Comparison of ENCODE assay signal across 9 mouse cellular contexts in the genomic region with DNA sequence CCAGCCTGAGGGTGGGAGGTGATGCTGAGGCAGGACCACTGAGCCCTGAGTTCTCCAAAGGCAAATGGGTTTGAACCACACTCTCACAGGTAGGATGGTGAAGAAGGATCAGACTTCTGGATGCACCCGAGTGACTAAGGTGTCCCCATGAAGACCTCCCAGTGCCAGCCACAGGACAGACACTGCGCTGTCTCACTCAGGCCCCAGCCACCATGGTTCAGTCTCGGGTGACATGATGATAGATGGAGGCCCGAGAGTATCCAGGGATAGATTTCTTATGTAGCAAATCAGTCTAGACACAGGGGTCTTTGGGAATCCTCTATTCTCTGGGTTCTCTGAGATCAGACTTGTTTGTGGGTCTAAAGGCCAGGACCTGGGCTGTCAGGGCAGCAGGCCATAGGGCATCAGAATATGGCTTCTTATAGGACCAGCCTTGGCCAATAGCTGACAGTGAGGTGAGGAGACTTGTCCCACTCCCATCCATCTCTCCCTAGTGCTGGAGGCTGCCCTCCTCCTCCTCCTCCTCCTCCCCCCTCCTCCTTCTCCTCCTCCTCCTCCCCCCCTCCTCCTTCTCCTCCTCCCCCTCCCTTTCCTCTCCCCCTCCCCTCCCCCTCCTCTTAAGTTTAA. TPM values are rescaled to one million over a fixed set of nuclear protein-coding genes. Genes with fewer than 3 reads are reported as not detected.
DNase-seq lines count a peak whose midpoint lies in the region; ATAC-seq and TF ChIP-seq lines count a peak whose summit lies in the region.
"Had no signal": no experiment of that assay in that cellular context is flagged by ENCODE, and none has a peak within 500 bp of the region (broad histone marks: within the 10 kb centered on the region; RNA-seq: fewer than 3 reads in every experiment).

No protein-coding gene starts in this region.

- H3K27me3 ChIP-seq in heart, postnatal 0 days (ENCODE audit: control insufficient read depth, insufficient read depth, low read length): no peaks in the 10 kb centered on the region
- no peaks in the 10 kb centered on the region for H3K27me3 ChIP-seq in forebrain, embryonic 14.5 days (replicated peaks; ENCODE audit: control insufficient read depth, insufficient read depth, low read length)
- H3K27me3 ChIP-seq in midbrain, embryonic 11.5 days (ENCODE audit: control insufficient read depth, insufficient read depth, low read length): no peaks in the 10 kb centered on the region

- no peak overlapping the region for H3K4me2 ChIP-seq in heart, postnatal 0 days (ENCODE audit: low read depth, low read length)
- H3K4me2 ChIP-seq in forebrain, embryonic 14.5 days (ENCODE audit: low read length): peak overlapping the region; percentile 25; the same call in 1 of the 2 replicates
- H3K4me2 ChIP-seq in midbrain, embryonic 11.5 days: peak overlapping the region; percentile 30; the same call in 1 of the 2 replicates

- no peak overlapping the region for H3K9ac ChIP-seq in heart, postnatal 0 days (replicated peaks; ENCODE audit: low read depth, low read length)
- H3K9ac ChIP-seq in forebrain, embryonic 14.5 days (ENCODE audit: low read length): peak overlapping the region; percentile 40; the same call in 1 of the 2 replicates
- peak overlapping the region; percentile 17; the same call in 1 of the 2 replicates for H3K9ac ChIP-seq in midbrain, embryonic 11.5 days (ENCODE audit: low read length)

- no peak for TF ChIP-seq CTCF in heart, postnatal 0 days (IDR thresholded peaks at IDR 0.05; ENCODE audit: low read depth)

- ATAC-seq in heart, postnatal 0 days (ENCODE audit: insufficient read depth, low read depth): no peak
- ATAC-seq in forebrain, embryonic 14.5 days: peak; percentile 19
- ATAC-seq in midbrain, embryonic 11.5 days (ENCODE audit: low FRiP score): peak; percentile 60
- no peak for ATAC-seq in activated CD4-positive, CD25-positive, alpha-beta regulatory T cell, adult 4 months
- no peak for ATAC-seq in megakaryocyte progenitor cell, adult 5-6 weeks (replicated peaks; ENCODE audit: poor library complexity)
- ATAC-seq: CD4-positive, CD25-positive, alpha-beta regulatory T cell, adult 4 months had no signal

- peak overlapping the region; percentile 36 for H3K27ac ChIP-seq in heart, postnatal 0 days (ENCODE audit: low read depth)
- peak overlapping the region; percentile 76 for H3K27ac ChIP-seq in brown adipose tissue, adult 24 weeks (replicated peaks; ENCODE audit: low read depth, low read length)
- peak overlapping the region; percentile 93 for H3K27ac ChIP-seq in forebrain, embryonic 14.5 days (ENCODE audit: low read depth, low read length)
- peak overlapping the region; percentile 74 for H3K27ac ChIP-seq in midbrain, embryonic 11.5 days (ENCODE audit: low read depth, low read length)

- no peak for DNase-seq in heart, postnatal 0 days (ENCODE audit: low spot score)
- DNase-seq in heart, adult 11 months: no peak
- DNase-seq in forebrain, embryonic 14.5 days (ENCODE audit: low spot score): no peak
- DNase-seq in midbrain, embryonic 11.5 days (ENCODE audit: low spot score, missing footprints): no peak
- no peak for DNase-seq in ovary, postnatal 36 days (ENCODE audit: low spot score)

- no peaks in the 10 kb centered on the region for H3K9me3 ChIP-seq in heart, postnatal 0 days (replicated peaks; ENCODE audit: control insufficient read depth, low read length)
- H3K9me3 ChIP-seq in forebrain, embryonic 14.5 days (replicated peaks; ENCODE audit: control insufficient read depth, low read length): no peaks in the 10 kb centered on the region
- no peaks in the 10 kb centered on the region for H3K9me3 ChIP-seq in midbrain, embryonic 11.5 days (ENCODE audit: control insufficient read depth, low read length)

- TF ChIP-seq EP300 in heart, postnatal 0 days (IDR thresholded peaks at IDR 0.05; ENCODE audit: low read depth): no peak

- 67% methylated on average over 4 of the region's 4 CpGs for WGBS in heart, postnatal 0 days
- 61% methylated on average over 4 of the region's 4 CpGs for WGBS in forebrain, embryonic 14.5 days
- 60% methylated on average over 4 of the region's 4 CpGs for WGBS in midbrain, embryonic 11.5 days

- no peaks in the 10 kb centered on the region; the same call in 1 of the 2 replicates for H3K4me1 ChIP-seq in heart, postnatal 0 days (ENCODE audit: control insufficient read depth, insufficient read depth)
- peaks cover 45% of the 10 kb centered on the region for H3K4me1 ChIP-seq in brown adipose tissue, adult 24 weeks (ENCODE audit: control insufficient read depth, insufficient read depth, insufficient read length, low read length)
- H3K4me1 ChIP-seq in forebrain, embryonic 14.5 days (ENCODE audit: control insufficient read depth, insufficient read depth, low read length): peaks cover 37% of the 10 kb centered on the region
- peaks cover 39% of the 10 kb centered on the region for H3K4me1 ChIP-seq in midbrain, embryonic 11.5 days (ENCODE audit: control insufficient read depth, insufficient read depth, low read length)

- H3K4me3 ChIP-seq in heart, postnatal 0 days (ENCODE audit: low read depth, low read length): no peak overlapping the region
- no peak overlapping the region for H3K4me3 ChIP-seq in brown adipose tissue, adult 24 weeks (ENCODE audit: insufficient read depth, low read depth, low read length)
- no peak overlapping the region for H3K4me3 ChIP-seq in forebrain, embryonic 14.5 days (ENCODE audit: low read depth, low read length)
- no peak overlapping the region for H3K4me3 ChIP-seq in midbrain, embryonic 11.5 days (ENCODE audit: low read depth, low read length)

- H3K36me3 ChIP-seq in heart, postnatal 0 days (replicated peaks; ENCODE audit: control insufficient read depth, insufficient read depth, low read length): peaks cover 46% of the 10 kb centered on the region
- peaks cover 33% of the 10 kb centered on the region for H3K36me3 ChIP-seq in forebrain, embryonic 14.5 days (ENCODE audit: control insufficient read depth, insufficient read depth, low read length)
- peaks cover under 1% of the 10 kb centered on the region; the same call in 1 of the 2 replicates for H3K36me3 ChIP-seq in midbrain, embryonic 11.5 days (ENCODE audit: control insufficient read depth, insufficient read depth, low read length)

RNA-seq across cellular contexts. Expression of a gene that starts 36.8 kb away (rescaled TPM):
- 95.3 and 149 TPM in 2 replicates for total RNA-seq in heart, postnatal 0 days (2014; rRNA removed; ENCODE audit: low replicate concordance)
- 87.4 and 116 TPM in 2 replicates for polyA plus RNA-seq in heart, postnatal 0 days (2015; fragmentation: Nextera tagmentation; extraction: Ambion mirVana)
- polyA plus RNA-seq in brown adipose tissue, adult 24 weeks (2012; ENCODE audit: insufficient read depth, insufficient read length, missing spikeins): 33.0 and 38.9 TPM in 2 replicates
- polyA plus RNA-seq in forebrain, embryonic 14.5 days (2014; fragmentation: Nextera tagmentation; extraction: Ambion mirVana): 45.6 and 71.7 TPM in 2 replicates
- polyA plus RNA-seq in midbrain, embryonic 11.5 days (2014; fragmentation: Nextera tagmentation; extraction: Ambion mirVana): 43.6 and 45.6 TPM in 2 replicates
- polyA plus RNA-seq in activated CD4-positive, CD25-positive, alpha-beta regulatory T cell, adult 4 months (2017; shearing (Covaris generic)): 10 to 100 TPM; 34.3 to 47.9 TPM
- total RNA-seq in megakaryocyte progenitor cell, adult 5-6 weeks (2015): 30.6 and 34.6 TPM in 2 replicates
- total RNA-seq in megakaryocyte progenitor cell, adult 5-6 weeks (2017): 20.7 and 26.7 TPM in 2 replicates

Comparison
In these comparisons a context has a peak if more than half of its experiments do, and no peak if none do; other contexts are left out.
1. ATAC-seq: peak in forebrain, embryonic 14.5 days (single experiment) and midbrain, embryonic 11.5 days (single experiment); none in heart, postnatal 0 days (single experiment), activated CD4-positive, CD25-positive, alpha-beta regulatory T cell, adult 4 months (single experiment) and megakaryocyte progenitor cell, adult 5-6 weeks (single experiment).
2. H3K27ac ChIP-seq: peak in every context shown above with its lines; median percentile 93 in forebrain, embryonic 14.5 days; 76 in brown adipose tissue, adult 24 weeks; 74 in midbrain, embryonic 11.5 days; 36 in heart, postnatal 0 days.